Mouse (Mus musculus) liver, adult 2 months (tissue): ENCODE results near the gene Grn.

Experiments used
- CTCF ChIP-seq: fragments of 200-500 bp; IDR thresholded peaks from 2 replicates; pipeline ENCODE4 v1.5.1; 2011; ENCODE audit warnings: low read depth, low read length, control low read depth
- POLR2A ChIP-seq: fragments of 200-500 bp; IDR thresholded peaks from 2 replicates; pipeline ENCODE4 v1.6.1; 2011; ENCODE audit warnings: low read length, control low read depth; ENCODE audit not compliant: insufficient read depth; ENCODE audit errors: extremely low read depth

DNA sequence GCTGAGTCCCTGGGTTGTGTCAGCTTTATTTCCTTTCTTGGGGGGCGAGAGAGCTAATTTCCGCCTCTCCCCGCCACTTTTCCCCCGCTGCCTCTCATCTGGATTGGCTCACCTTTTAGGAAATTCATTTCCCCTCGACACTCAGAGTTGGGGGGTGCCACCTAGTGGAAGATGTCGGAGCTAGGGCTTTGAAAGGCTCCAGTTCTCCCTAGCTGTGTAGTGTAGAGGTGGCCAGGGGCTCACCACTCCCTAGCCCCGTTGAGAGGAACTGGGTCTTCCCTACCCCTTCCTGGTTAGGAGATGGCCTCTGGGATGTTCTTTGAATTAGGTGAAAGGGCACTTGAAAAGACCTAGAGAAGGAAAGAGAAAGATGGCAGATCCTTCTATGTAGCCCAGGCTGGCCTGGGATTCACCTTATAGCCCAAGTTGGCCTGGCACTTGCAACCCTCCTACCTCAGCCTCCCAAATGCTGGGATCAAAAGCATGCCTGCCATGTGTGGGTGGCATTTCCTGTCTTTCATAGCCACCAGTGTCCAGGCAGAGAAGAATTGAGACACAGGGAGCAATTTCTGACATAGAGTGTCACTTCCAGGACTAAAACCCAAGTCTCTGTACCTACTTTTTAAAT, 1.0 kb downstream of the Grn start:
- TF ChIP-seq CTCF (peak; percentile 78), POLR2A (no peak)
